Mouse (Mus musculus) forebrain, embryonic 15.5 days (tissue): ENCODE results near the gene Impdh2. TPM values are rescaled to one million over a fixed set of nuclear protein-coding genes. Genes with fewer than 3 reads are reported as not detected.

Experiments
- ATAC-seq: fragments of 200-750 bp; cut with Nextera tagmentation; replicated peaks from 2 replicates; pipeline ENCODE4 v1.8.0; 2017; ENCODE audit warnings: mild to moderate bottlenecking, moderate TSS enrichment, moderate library complexity
- H3K27ac ChIP-seq: fragments of 300-500 bp; sonication (generic); replicated peaks from 2 replicates; pipeline ENCODE4 v1.5.1; 2015; ENCODE audit warnings: mild to moderate bottlenecking, inconsistent platforms
- H3K27me3 ChIP-seq: fragments of 300-500 bp; sonication (generic); 2 replicates; pipeline ENCODE4 v1.6.1; 2015; ENCODE audit warnings: inconsistent platforms
- H3K36me3 ChIP-seq: fragments of 300-500 bp; sonication (generic); 2 replicates; pipeline ENCODE4 v1.6.1; 2015; ENCODE audit warnings: mild to moderate bottlenecking, inconsistent platforms
- H3K4me1 ChIP-seq: fragments of 300-500 bp; sonication (generic); 2 replicates; pipeline ENCODE4 v1.6.1; 2015; ENCODE audit warnings: inconsistent platforms
- H3K4me2 ChIP-seq: fragments of 300-500 bp; sonication (generic); replicated peaks from 2 replicates; pipeline ENCODE4 v1.6.1; 2015; ENCODE audit warnings: mild to moderate bottlenecking, inconsistent platforms
- H3K4me3 ChIP-seq: fragments of 300-500 bp; sonication (generic); 2 replicates; pipeline ENCODE4 v1.5.1; 2015; ENCODE audit warnings: mild to moderate bottlenecking, inconsistent platforms
- H3K9ac ChIP-seq: fragments of 300-500 bp; sonication (generic); replicated peaks from 2 replicates; pipeline ENCODE4 v1.6.1; 2015; ENCODE audit warnings: mild to moderate bottlenecking, inconsistent platforms
- H3K9me3 ChIP-seq: fragments of 300-500 bp; sonication (generic); 2 replicates; pipeline ENCODE4 v1.6.1; 2016; ENCODE audit warnings: inconsistent platforms
- WGBS: fragments of 180-500 bp; shearing (Covaris S2); methylation state at CpG from one replicate; pipeline ENCODE4 v1.1.7; 2015; ENCODE audit warnings: mixed read lengths; 5-methylcytosine and 5-hydroxymethylcytosine counted together
- polyA plus RNA-seq: library from polyadenylated mRNA; unstranded; fragments of >200 nt; fragmentation: Nextera tagmentation; extraction: Ambion mirVana; gene quantifications from 2 replicates; pipeline ENCODE4 v1.2.1, GENCODE M21; 2015

Gene Impdh2
- polyA plus RNA-seq, 1 experiment from 2014 or later = 117 TPM

DNA sequence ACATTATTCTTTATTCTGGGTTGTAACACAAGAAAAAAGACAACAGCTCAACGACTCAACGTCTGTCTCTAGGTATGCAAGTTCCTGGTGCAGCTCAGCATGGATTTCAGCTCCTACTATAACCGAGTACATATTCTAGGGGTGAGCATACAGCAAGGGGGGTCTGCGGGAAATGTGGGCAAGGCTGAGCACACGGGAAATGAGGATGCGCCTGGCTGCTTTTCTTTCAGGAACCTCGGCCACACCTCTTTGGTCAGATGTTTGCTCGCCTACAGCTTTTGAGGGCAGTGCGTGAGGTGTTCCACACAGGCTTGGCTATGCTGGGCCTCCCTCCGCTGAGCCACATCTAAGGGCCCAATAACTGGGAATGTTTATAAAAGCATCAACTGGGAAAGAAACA lies 12.2 kb downstream of the Impdh2 start:
- no peak for ATAC-seq
- WGBS = 87% methylated on average over 10 of the region's 10 CpGs

DNA sequence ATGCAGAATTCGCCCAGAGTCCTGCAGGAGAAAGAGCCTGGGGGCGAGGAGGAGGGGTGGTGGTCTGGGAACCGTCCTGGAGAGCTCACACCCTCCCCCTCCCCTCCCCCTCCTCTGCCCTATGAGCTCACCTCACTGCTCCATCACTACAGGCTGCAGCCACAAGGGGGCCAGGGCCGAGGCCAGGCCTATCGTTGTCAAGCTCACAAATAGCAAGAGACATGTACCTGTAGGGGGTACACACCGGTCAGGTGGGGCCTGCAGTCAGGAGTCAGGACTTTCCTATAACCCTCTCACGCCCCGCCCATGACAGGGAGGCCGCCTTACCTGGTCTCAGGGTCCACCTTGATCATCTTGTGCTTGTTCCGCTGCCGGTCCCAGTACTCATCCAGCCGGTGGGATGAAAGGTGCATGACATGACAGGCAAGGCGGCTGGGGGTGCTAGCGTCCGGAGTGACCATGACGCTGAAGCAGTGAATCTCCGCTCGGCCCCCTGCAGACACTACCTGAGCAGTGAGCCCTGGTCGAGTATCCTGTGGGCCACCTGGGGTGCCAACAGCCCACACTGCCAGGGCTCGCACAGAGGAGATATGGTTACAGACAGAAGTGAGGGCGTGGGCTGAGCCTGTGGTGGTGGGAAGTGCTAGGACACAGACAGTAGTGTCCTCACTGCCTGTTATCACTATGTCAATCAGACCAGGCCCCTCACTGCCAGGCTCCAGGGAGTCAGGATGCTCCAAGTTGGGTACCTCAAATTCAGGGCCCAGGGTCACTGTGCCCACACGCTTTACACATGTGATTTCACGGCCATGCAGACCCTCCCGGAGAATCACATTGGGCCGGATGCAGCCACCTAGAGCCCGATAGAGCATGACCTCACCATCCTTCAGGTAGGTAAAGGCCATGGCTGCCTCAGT lies 13.9 kb downstream of the Impdh2 start:
- Histone ChIP-seq H3K4me2 (no peak overlapping the region), H3K27ac (no peak overlapping the region), H3K9me3 (no peaks in the 10 kb centered on the region), H3K4me3 (no peak overlapping the region), H3K36me3 (peaks cover 35% of the 10 kb centered on the region), H3K4me1 (peaks cover 67% of the 10 kb centered on the region), H3K27me3 (no peaks in the 10 kb centered on the region), H3K9ac (no peak overlapping the region)
- 52% methylated on average over 26 of the region's 26 CpGs for WGBS
- ATAC-seq = no peak

More for the DNA sequence above, 12.2 kb downstream of the Impdh2 start:
- peaks cover 73% of the 10 kb centered on the region for H3K4me1 ChIP-seq
- H3K4me2 ChIP-seq = no peak overlapping the region
- H3K9ac ChIP-seq = no peak overlapping the region
- no peaks in the 10 kb centered on the region for H3K9me3 ChIP-seq
- H3K4me3 ChIP-seq = no peak overlapping the region
- peaks cover 35% of the 10 kb centered on the region for H3K36me3 ChIP-seq
- H3K27me3 ChIP-seq = no peaks in the 10 kb centered on the region
- H3K27ac ChIP-seq = no peak overlapping the region

DNA sequence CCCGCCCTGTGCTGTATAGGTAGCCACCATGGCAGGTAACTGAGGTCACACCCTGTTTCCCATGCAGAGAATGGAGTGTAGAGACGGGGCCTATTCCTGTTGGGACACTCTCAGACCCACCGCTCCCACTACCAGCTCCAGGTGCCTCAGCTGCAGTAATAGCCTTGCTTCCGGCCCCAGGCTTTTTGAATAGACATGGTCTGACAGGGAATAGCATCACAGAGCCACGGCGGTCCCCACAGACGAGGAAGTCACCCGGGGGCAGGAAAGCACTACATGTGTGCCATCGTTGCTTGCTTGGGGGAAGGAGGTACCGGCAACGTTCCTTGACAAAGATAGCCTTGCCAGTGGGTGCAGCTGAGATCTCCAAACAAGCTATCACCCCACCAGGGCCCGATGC lies 14.8 kb downstream of the Impdh2 start:
- Histone ChIP-seq H3K9ac (no peak overlapping the region), H3K4me2 (no peak overlapping the region), H3K27ac (no peak overlapping the region), H3K9me3 (no peaks in the 10 kb centered on the region), H3K4me1 (peaks cover 66% of the 10 kb centered on the region), H3K27me3 (no peaks in the 10 kb centered on the region), H3K36me3 (peaks cover 35% of the 10 kb centered on the region), H3K4me3 (no peak overlapping the region)
- 90% methylated on average over 12 of the region's 12 CpGs for WGBS
- no peak for ATAC-seq

DNA sequence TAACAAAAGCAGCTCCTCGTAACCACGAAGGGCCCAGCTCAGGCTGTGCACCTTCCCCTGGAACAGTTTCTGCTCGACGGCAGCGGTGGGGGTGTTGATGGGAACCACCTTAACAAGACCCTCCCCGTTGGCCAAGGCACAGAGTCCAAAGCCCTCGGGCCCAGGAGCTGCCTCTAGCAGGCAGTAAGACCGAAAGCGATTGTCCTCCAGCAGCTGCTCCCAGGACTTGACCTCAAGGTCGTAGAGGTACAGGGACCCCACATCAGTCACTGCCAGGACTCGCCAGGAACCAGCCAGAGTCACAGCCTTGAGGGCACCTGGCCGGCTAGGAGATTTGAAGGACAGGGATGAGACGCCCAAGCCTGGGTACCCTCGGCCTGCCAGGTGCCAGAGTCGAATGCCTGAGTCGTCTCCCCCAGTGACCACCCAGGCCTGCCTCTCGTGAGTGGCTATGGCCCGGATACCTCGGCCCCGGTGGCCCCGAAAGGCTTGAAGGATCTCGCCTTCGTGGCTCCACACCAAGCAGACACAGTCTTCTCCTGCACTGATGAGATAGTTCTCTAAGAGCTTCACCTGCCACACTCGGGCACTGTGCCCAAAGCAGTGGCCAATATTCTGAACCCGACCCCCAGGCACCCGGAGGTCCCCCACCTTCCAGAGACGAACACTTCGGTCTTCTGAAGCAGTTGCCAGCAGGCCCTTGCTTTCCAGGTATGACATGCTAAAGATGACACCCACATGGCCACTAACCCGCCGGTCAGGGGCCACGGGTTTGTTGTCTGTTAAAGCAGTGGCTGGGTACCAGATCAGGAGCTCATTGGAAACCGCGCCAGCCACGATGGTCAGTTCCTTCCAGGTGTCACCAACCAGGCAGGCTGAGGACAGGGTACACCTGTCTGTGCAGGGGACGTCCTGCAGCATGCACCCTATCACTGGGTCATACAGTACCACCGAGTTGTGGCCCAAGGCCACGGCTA lies 15.5 kb downstream of the Impdh2 start:
- H3K4me2 ChIP-seq = no peak overlapping the region
- 91% methylated on average over 37 of the region's 37 CpGs for WGBS
- peaks cover 35% of the 10 kb centered on the region for H3K36me3 ChIP-seq
- no peaks in the 10 kb centered on the region for H3K27me3 ChIP-seq
- H3K9ac ChIP-seq = no peak overlapping the region
- no peak overlapping the region for H3K27ac ChIP-seq
- no peak overlapping the region for H3K4me3 ChIP-seq
- peaks cover 59% of the 10 kb centered on the region for H3K4me1 ChIP-seq
- H3K9me3 ChIP-seq = no peaks in the 10 kb centered on the region
- ATAC-seq = no peak

DNA sequence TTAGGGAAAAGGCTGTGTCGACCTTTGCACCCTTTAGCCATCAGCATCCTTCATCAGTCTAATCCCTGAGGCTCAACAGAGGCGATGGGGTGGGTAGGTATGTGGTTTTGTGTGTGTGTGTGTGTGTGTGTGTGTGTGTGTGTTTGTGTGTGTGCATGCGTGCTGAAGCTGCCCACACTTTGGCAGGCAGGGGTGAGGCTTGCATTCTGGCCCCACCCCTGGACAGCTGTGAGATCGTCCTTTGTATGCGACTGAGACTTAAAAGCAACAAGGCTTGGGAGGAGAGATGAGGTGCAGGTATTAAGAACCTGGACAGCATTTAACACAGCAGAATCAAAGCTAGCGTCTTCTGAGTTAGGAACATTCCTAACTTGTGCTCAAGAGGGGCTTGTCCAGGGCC lies 16.9 kb downstream of the Impdh2 start:
- Histone ChIP-seq H3K9me3 (no peaks in the 10 kb centered on the region), H3K27me3 (no peaks in the 10 kb centered on the region), H3K36me3 (peaks cover 22% of the 10 kb centered on the region), H3K4me2 (peak overlapping the region; percentile 62), H3K4me1 (peaks cover 55% of the 10 kb centered on the region), H3K4me3 (peak overlapping the region; percentile 60), H3K27ac (peak overlapping the region; percentile 88; the same call in 1 of the 2 replicates), H3K9ac (peak overlapping the region; percentile 75)
- 41% methylated on average over 6 of the region's 6 CpGs for WGBS
- no peak for ATAC-seq

DNA sequence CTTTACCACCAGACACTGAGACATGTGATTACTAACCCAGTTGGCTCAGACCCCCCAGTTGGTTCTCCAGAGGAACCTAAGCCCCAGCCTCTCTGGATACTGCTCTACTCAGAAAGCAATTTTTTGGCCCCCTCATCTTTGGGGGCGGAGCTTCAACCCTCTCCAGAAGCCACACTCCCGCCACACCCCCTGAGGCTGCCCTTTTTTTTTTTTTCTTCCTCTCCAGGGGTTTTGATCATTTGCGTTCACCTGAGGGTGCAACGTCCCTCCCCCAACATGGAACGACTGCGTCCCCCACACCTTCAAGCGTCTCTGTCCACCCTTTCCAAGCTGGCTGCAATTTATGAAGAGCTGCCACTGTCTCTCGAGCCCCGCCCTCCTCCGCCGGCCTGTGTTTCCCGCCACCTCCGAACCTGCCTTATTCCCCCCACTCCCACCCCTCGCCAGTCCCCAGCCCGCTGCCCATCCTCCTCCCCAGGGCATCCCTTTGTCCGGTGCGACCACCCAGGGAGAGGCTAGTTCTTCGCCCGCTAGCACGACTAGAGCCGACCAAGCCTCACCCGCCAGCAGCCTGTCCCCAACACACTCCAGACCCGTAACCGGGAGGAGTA lies 18.0 kb downstream of the Impdh2 start:
- Histone ChIP-seq H3K9me3 (no peaks in the 10 kb centered on the region), H3K4me2 (peak overlapping the region; percentile 62), H3K4me3 (peak overlapping the region; percentile 60), H3K27me3 (no peaks in the 10 kb centered on the region), H3K9ac (peak overlapping the region; percentile 75), H3K36me3 (peaks cover 12% of the 10 kb centered on the region), H3K27ac (peak overlapping the region; percentile 88), H3K4me1 (peaks cover 55% of the 10 kb centered on the region)
- under 1% methylated on average over 24 of the region's 24 CpGs for WGBS
- ATAC-seq = peak; percentile 3; the same call in 1 of the 2 replicates

DNA sequence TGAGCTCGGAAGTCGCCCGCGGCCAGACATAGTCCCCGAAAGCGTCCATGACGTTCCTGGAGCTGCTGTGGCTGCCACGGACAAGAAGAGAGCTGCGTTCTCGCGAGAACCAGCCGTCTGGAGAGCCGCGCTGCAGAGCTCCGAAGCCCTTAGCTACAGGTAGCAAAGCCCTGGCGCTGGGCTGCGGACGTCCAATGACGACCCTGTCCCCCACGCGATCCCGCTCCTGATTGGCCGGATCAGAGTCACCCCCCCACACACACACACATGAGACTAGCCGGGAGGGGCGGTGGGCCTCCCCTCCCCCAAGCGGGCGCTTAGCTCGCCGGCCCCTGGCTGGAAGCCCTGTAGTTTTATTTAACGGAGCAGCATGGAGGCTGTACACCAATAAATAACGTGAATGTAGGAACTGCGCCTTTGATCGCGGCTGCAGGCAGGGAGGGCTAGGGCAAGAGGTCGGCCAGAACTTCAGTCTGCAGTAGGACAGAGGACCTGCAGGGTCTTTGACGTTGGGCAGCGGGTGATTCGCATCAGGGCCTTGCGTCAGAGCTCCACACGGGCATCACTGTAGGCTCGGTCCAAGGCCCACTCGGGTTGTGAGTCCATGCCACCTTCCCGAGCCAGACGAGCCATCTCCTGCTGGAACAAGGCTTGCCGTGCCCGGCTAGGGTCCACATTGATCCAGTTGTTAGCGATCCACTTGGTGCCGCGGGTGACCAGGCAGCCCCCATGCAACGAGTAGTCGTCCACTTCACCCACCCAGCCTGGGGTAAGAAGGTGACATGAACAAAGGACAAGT lies 18.7 kb downstream of the Impdh2 start, which contains the start of gene Wdr6:
Gene Wdr6, minus strand, starts transcription at position 195 of the 799 bp plus-strand sequence.
- H3K4me3 ChIP-seq = peak within 1 kb of the TSS; percentile 60
- peak; percentile 97 for ATAC-seq
- 4% methylated on average over 51 of the region's 51 CpGs for WGBS

DNA sequence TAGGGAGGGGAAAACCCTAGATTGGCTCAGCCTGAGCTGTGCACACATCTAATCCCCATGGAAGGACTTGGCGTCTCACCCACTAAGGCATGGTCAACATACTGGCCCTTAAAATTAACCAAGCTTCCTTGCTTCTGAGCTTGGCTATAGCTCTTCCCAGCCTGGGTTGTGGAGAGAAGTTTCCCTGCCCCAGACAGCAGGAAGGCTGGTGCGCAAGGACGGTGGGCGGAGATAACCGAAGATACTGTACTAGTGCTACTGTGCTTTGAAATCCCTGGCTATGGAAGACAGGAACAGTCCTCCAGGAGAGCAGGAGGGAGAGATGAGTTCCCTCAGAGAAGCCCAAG lies 19.2 kb downstream of the Impdh2 start:
- Histone ChIP-seq H3K9ac (peak overlapping the region; percentile 75), H3K27me3 (no peaks in the 10 kb centered on the region), H3K4me2 (peak overlapping the region; percentile 62), H3K4me3 (peak overlapping the region; percentile 60), H3K9me3 (no peaks in the 10 kb centered on the region), H3K4me1 (peaks cover 46% of the 10 kb centered on the region), H3K36me3 (peaks cover 6% of the 10 kb centered on the region), H3K27ac (peak overlapping the region; percentile 88)
- no peak for ATAC-seq
- 73% methylated on average over 5 of the region's 5 CpGs for WGBS

More for the DNA sequence above, 18.7 kb downstream of the Impdh2 start, which contains the start of gene Wdr6:
- H3K27ac ChIP-seq = peak within 1 kb of the TSS; percentile 88
- no peaks in the 10 kb centered on the region for H3K27me3 ChIP-seq
- no peaks in the 10 kb centered on the region for H3K9me3 ChIP-seq
- H3K4me1 ChIP-seq = peaks cover 52% of the 10 kb centered on the region
- H3K36me3 ChIP-seq = peaks cover 6% of the 10 kb centered on the region
- peak within 1 kb of the TSS; percentile 62 for H3K4me2 ChIP-seq
- peak within 1 kb of the TSS; percentile 75 for H3K9ac ChIP-seq

DNA sequence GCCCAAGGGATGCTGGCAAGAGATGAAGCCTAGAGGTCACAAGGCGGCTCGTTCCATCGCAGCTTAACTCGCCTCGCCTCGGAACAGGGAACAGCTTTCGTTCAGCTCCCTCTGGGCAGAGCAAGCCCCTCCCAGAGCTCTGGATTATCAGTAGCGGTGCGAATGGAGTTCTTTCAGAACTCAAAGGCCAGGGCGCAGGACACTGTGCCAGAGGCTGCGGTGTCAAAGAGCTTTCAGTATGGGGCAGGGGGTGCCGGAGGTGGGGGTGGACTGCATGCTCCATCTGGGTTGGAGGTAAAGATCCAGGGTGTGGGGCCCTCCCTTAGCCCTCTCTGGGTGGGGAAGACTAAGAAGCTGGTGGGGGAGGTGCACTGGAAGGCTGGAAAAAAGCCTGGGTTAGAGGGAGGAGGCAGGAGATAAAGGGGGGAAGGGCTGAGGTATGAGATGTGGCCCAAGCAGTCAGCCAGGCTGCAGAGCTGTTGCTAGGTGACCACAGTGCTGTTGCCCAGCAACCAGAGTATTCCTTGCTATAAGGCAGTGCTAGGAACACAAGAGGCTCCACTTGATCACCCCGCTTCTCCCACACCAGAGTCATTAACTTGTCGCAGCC lies 27.6 kb downstream of the Impdh2 start:
- peak; percentile 97 for ATAC-seq
- Histone ChIP-seq H3K9ac (peak overlapping the region; percentile 31; the same call in 1 of the 2 replicates), H3K9me3 (no peaks in the 10 kb centered on the region), H3K4me2 (peak overlapping the region; percentile 46), H3K36me3 (no peaks in the 10 kb centered on the region), H3K4me1 (peaks cover 30% of the 10 kb centered on the region), H3K27me3 (no peaks in the 10 kb centered on the region), H3K27ac (peak overlapping the region; percentile 94), H3K4me3 (peak overlapping the region; percentile 13)
- under 1% methylated on average over 14 of the region's 14 CpGs for WGBS

DNA sequence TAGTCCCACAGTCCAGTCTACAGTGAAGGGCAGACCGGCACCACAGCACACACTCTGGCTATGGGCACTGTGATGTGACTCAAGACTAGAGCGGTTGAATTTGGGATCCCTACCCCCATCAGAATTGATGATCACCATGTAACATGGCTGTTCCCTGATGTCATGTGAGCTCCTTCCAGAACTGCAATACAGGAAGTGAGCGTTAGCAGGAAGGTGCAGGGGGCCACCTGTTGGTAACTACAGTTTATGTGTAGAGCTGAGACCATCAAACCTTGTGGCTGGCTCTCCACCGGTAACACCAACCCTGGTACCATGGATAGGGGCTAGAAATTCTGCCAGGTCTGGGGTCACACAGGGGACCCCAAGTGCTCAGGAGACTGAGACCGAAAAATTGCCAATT lies 29.1 kb downstream of the Impdh2 start:
- Histone ChIP-seq H3K4me1 (peaks cover 30% of the 10 kb centered on the region), H3K4me3 (no peak overlapping the region), H3K9me3 (no peaks in the 10 kb centered on the region), H3K27ac (peak overlapping the region; percentile 94), H3K36me3 (no peaks in the 10 kb centered on the region), H3K4me2 (no peak overlapping the region), H3K27me3 (no peaks in the 10 kb centered on the region), H3K9ac (no peak overlapping the region)
- no peak for ATAC-seq
- 74% methylated on average over 5 of the region's 5 CpGs for WGBS
